Mouse (Mus musculus) heart, adult 11 months (tissue): Measurements from ENCODE around the gene Tacr2.

Experiments
- DNase-seq: peaks from one replicate; pipeline ENCODE4 v3.0.0; 2022

Gene Tacr2

DNA sequence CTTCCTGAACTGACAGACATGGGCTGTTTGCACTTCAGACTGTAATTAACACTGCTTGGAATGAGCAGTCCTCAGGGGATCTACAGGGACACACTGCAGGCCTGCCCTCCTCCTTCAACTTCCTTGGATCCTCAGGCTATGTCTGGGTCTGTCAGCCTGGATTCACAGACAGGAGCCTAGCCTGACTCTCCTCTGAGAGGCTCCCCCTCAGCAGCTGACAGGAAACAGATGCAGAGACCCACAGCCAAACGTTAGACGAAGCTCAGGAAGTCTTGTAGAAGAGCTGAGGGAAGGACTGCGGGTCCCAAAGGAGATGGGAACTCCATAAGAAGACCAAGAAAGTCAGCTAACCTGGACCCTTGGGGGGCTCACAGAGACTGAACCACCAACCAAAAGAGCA lies 54.2 kb downstream of the Tacr2 start:
- DNase-seq, result peak; percentile 96

GRCm38 (mm10) chr10:62308896-62309491 lies 56.8 kb downstream of the Tacr2 start:
- peak; percentile 55 for DNase-seq

GRCm38 (mm10) chr10:62309593-62309992 lies 57.4 kb downstream of the Tacr2 start:
- DNase-seq, result no peak

GRCm38 (mm10) chr10:62310259-62311039 lies 58.2 kb downstream of the Tacr2 start:
- peak; percentile 84 for DNase-seq

DNA sequence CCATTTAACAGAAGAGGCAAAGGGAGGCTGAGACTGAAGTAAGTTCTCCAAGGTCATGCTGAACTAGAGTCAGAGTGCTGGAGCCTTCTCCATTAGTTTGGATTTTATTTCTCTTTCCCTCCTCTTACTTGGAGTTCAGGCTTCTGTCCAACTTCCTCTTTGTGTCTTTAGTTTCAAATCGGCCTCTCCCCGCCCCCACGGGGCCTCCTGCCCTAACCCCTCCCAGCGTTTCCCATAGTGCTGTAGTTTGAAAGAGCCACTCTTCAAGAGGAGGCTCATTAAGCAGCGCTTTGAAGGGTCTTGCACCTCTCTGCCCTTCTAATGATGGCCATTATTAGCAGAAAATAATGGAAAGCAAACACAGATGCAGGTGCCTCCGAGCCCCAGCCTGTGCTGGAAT lies 59.2 kb downstream of the Tacr2 start:
- DNase-seq, result peak; percentile 98

- DNase-seq, result no peak
These were observed 60.9 kb downstream of the Tacr2 start for GRCm38 (mm10) chr10:62313140-62313539.

DNA sequence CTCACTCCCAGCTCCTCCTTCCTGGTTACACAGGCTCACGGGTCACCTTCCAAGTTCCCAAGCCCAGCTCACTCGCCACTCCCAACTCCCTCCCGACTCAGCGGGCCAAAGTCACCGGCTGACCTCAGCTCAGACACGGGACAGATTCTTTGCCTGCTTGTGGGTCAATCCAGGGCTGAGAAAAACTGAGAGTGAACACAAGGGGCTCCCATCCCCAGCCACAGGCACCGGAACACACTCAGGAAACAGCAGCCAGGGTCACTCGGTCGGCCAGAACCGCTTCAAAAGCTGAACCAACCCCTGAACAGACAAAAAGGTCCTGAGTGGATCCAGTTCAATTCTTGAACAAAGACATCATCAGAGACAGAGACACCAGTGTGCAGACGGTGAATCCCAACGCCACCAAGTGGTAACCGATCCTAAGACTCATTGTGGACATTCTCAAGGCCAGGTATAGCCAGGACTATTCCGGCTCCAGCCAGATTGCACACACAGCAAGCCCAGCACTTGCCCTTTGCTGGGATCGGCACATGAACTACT lies 61.7 kb downstream of the Tacr2 start:
- peak; percentile 96 for DNase-seq
